Mouse (Mus musculus): Measurements from ENCODE around the gene Iqcd.

GRCm38 (mm10) chr5:120643365-120644085, 54.7 kb downstream of the Iqcd start:
- TF ChIP-seq CTCF (IDR thresholded peaks at IDR 0.05; ENCODE audit: insufficient read depth, low read depth, low read length) (no peak), POLR2A (IDR thresholded peaks at IDR 0.05; ENCODE audit: insufficient read depth, low read depth, low read length) (no peak)
